Comparison of ENCODE assay signal across 8 mouse cellular contexts in genomic region chr12:72664020-72664734, GRCm38 (mm10). TPM values are rescaled to one million over a fixed set of nuclear protein-coding genes. Genes with fewer than 3 reads are reported as not detected.
A peak's percentile ranks its signal among the peaks of the same experiment; 100 is the strongest.
DNase-seq lines count a peak whose midpoint lies in the region; ATAC-seq and TF ChIP-seq lines count a peak whose summit lies in the region.

No protein-coding gene starts in this region.

- 2% methylated on average over 28 of the region's 28 CpGs for WGBS in heart, adult 2 months
- 5% methylated on average over 28 of the region's 28 CpGs for WGBS in kidney, adult 2 months
- 12% methylated on average over 28 of the region's 28 CpGs for WGBS in liver, embryonic 13.5 days (ENCODE audit: insufficient replicate concordance)

- peak overlapping the region; percentile 75 for H3K4me3 ChIP-seq in G1E (ENCODE audit: low read depth, low read length)
- H3K4me3 ChIP-seq in heart, adult 2 months: peak overlapping the region; percentile 87
- H3K4me3 ChIP-seq in kidney, adult 2 months (ENCODE audit: insufficient read depth, low read depth, low read length): peak overlapping the region; percentile 77
- H3K4me3 ChIP-seq in liver, embryonic 13.5 days (replicated peaks): peak overlapping the region; percentile 65

- peaks cover 2% of the 10 kb centered on the region; the same call in 1 of the 2 replicates for H3K27me3 ChIP-seq in G1E (ENCODE audit: insufficient read depth, low read length)
- no peaks in the 10 kb centered on the region for H3K27me3 ChIP-seq in heart, adult 2 months (ENCODE audit: control insufficient read depth, insufficient read depth, low read length)
- H3K27me3 ChIP-seq in kidney, adult 2 months (replicated peaks; ENCODE audit: control insufficient read depth, insufficient read depth, low read length): no peaks in the 10 kb centered on the region
- no peaks in the 10 kb centered on the region for H3K27me3 ChIP-seq in liver, embryonic 13.5 days

- no peak for TF ChIP-seq CTCF in G1E (IDR thresholded peaks at IDR 0.05; ENCODE audit: low read depth, low read length)
- no peak for TF ChIP-seq CTCF in heart, adult 2 months (IDR thresholded peaks at IDR 0.05)
- TF ChIP-seq CTCF in kidney, adult 2 months (conservative IDR thresholded peaks at IDR 0.05; ENCODE audit: insufficient read depth, insufficient read length, low read depth, low read length): no peak

- H3K9ac ChIP-seq in heart, adult 2 months (ENCODE audit: low read depth, low read length): peak overlapping the region; percentile 82
- H3K9ac ChIP-seq in liver, embryonic 13.5 days: peak overlapping the region; percentile 69

- no peak for TF ChIP-seq EP300 in heart, adult 2 months (IDR thresholded peaks at IDR 0.05; ENCODE audit: insufficient read depth, low read depth, low read length)

- H3K79me2 ChIP-seq in heart, adult 2 months (replicated peaks; ENCODE audit: control insufficient read depth, insufficient read depth, low read length): no peaks in the 10 kb centered on the region

- no peak for TF ChIP-seq POLR2A in heart, adult 2 months (IDR thresholded peaks at IDR 0.05; ENCODE audit: insufficient read depth, low read depth, low read length)
- no peak for TF ChIP-seq POLR2A in kidney, adult 2 months (IDR thresholded peaks at IDR 0.05; ENCODE audit: low read depth, low read length)

- no peak for ATAC-seq in G1E (ENCODE audit: extremely low read depth, insufficient number of reproducible peaks, low FRiP score, poor library complexity, severe bottlenecking)
- ATAC-seq in liver, embryonic 13.5 days (ENCODE audit: low read depth): peak; percentile 22; the same call in 1 of the 2 replicates
- ATAC-seq in monocyte, adult 5-6 weeks (replicated peaks; ENCODE audit: insufficient number of reproducible peaks, low FRiP score, low TSS enrichment, poor library complexity, severe bottlenecking): 0 out of 2 replicates have a peak, but pooled peaks have one; percentile 24

- intact Hi-C loops in heart, adult 2 months (cut with DNase I): loop anchor here (2.0 to 5.0 kb wide), 3 partner anchors 31 to 127 kb away; partner anchors contain the start of genes Pcnx4 and Ppm1a

- H3K36me3 ChIP-seq in G1E (replicated peaks): peaks cover 2% of the 10 kb centered on the region
- no peaks in the 10 kb centered on the region for H3K36me3 ChIP-seq in heart, adult 2 months (ENCODE audit: control insufficient read depth, insufficient read depth, low read length)
- no peaks in the 10 kb centered on the region for H3K36me3 ChIP-seq in kidney, adult 2 months (ENCODE audit: control insufficient read depth, insufficient read depth, low read length)
- no peaks in the 10 kb centered on the region for H3K36me3 ChIP-seq in liver, embryonic 13.5 days

- H3K4me2 ChIP-seq in liver, embryonic 13.5 days: peak overlapping the region; percentile 89

- H3K27ac ChIP-seq in heart, adult 2 months: peak overlapping the region; percentile 96
- H3K27ac ChIP-seq in kidney, adult 2 months (ENCODE audit: insufficient read depth, low read depth, low read length): peak overlapping the region; percentile 54
- H3K27ac ChIP-seq in liver, embryonic 13.5 days: peak overlapping the region; percentile 54; the same call in 1 of the 2 replicates

- peaks cover 18% of the 10 kb centered on the region for H3K4me1 ChIP-seq in G1E (ENCODE audit: insufficient read depth, low read depth, low read length)
- H3K4me1 ChIP-seq in heart, adult 2 months (ENCODE audit: control insufficient read depth, insufficient read depth, low read length): peaks cover 7% of the 10 kb centered on the region
- H3K4me1 ChIP-seq in kidney, adult 2 months (ENCODE audit: control insufficient read depth, insufficient read depth, low read length): no peaks in the 10 kb centered on the region
- peaks cover 18% of the 10 kb centered on the region for H3K4me1 ChIP-seq in liver, embryonic 13.5 days (replicated peaks)

- DNase-seq in 416B (ENCODE audit: low read depth): peak; percentile 68
- no peak for DNase-seq in G1E (ENCODE audit: low spot score)
- DNase-seq in cerebellum, adult 9-10 months: peak; percentile 54
- DNase-seq in heart, adult 2 months: peak in 1 of 2 experiments; percentile 35
- peak; percentile 30 for DNase-seq in kidney, adult 2 months
- DNase-seq in liver, embryonic 13.5 days: no peak
- DNase-seq in spleen, postnatal 14 days (ENCODE audit: low spot score in 2 of 2): no peak

- H3K9me3 ChIP-seq in G1E (replicated peaks): no peaks in the 10 kb centered on the region
- no peaks in the 10 kb centered on the region for H3K9me3 ChIP-seq in liver, embryonic 13.5 days (replicated peaks)

RNA-seq across cellular contexts. Expression of gene Dhrs7, which starts 0.5 kb away (rescaled TPM):
- total RNA-seq in G1E (2014; fragmentation: Nextera tagmentation) (10.9 and 14.4 TPM in 2 replicates), G1E (2017) (31.6 and 37.4 TPM in 2 replicates)
- polyA plus RNA-seq in G1E (2012): 4.3 and 7.2 TPM in 2 replicates
- total RNA-seq in heart, adult 2 months (2021): 10 to 100 TPM; 54.6 to 65.7 TPM
- 47.9 and 57.7 TPM in 2 replicates for polyA plus RNA-seq in heart, adult 2 months (2012; rRNA removed)
- 31.0 and 42.3 TPM in 2 replicates for polyA plus RNA-seq in kidney, adult 2 months (2012; rRNA removed)
- polyA plus RNA-seq in liver, embryonic 13.5 days (2015; fragmentation: Nextera tagmentation; extraction: Ambion mirVana): 12.9 and 14.2 TPM in 2 replicates
- 56.3 to 90.0 TPM (median 81.0 TPM) in 3 replicates for total RNA-seq in monocyte, adult 5-6 weeks (2017)

RNA-seq across cellular contexts. Expression of gene Gm4756, which starts 14.7 kb away (rescaled TPM):
- total RNA-seq in G1E (2014; fragmentation: Nextera tagmentation): not detected in 2 replicates
- 0.12 and 0.16 TPM in 2 replicates for total RNA-seq in G1E (2017)
- polyA plus RNA-seq in G1E (2012): not detected in 2 replicates
- total RNA-seq in heart, adult 2 months (2021): not detected
- polyA plus RNA-seq in heart, adult 2 months (2012; rRNA removed): not detected in 2 replicates
- 0.77 and 0.81 TPM in 2 replicates for polyA plus RNA-seq in kidney, adult 2 months (2012; rRNA removed)
- not detected in 2 replicates for polyA plus RNA-seq in liver, embryonic 13.5 days (2015; fragmentation: Nextera tagmentation; extraction: Ambion mirVana)
- total RNA-seq in monocyte, adult 5-6 weeks (2017): not detected in 3 replicates

Comparison
In these comparisons a context has a peak if more than half of its experiments do, and no peak if none do; other contexts are left out.
1. DNase-seq: peak in 416B (single experiment), cerebellum, adult 9-10 months (single experiment) and kidney, adult 2 months (single experiment); none in G1E (single experiment), liver, embryonic 13.5 days (single experiment) and spleen, postnatal 14 days (0 of 2).
2. Peak in every context shown above with its lines, with median percentiles within 50 percentile points of each other: H3K4me3 ChIP-seq and H3K27ac ChIP-seq.